Mouse (Mus musculus): Measurements from ENCODE around the gene Wwox.

DNA sequence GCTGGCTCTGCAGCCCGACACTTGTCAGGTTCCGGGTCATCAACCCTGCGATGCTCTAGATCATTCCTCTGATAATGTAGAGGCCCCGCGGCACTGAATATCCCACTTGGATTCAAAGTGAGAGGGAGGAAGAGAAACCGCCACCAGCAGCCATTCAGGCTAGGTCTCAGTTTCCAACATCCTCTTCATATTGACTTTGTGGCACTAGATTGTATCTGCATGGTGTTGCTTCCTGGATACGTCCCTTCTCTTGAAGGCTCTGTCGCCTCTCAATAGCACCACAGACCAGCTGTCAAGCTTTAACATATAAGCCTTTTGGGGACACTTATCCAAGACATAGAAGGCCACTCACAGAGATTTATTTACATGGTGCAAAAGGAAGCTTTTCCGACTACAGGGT lies 502.2 kb downstream of the Wwox start:
- no peak for TF ChIP-seq POLR2A (IDR thresholded peaks at IDR 0.05; ENCODE audit: insufficient read depth, low read depth, low read length)
- TF ChIP-seq CTCF (IDR thresholded peaks at IDR 0.05; ENCODE audit: insufficient read depth, low read depth, low read length), result no peak
